Mouse (Mus musculus) hindbrain, embryonic 11.5 days (tissue): Measurements from ENCODE around the gene Dao. TPM values are rescaled to one million over a fixed set of nuclear protein-coding genes. Genes with fewer than 3 reads are reported as not detected.

Source experiments
- ATAC-seq: fragments of 200-750 bp; cut with Nextera tagmentation; 2 replicates; pipeline ENCODE4 v1.8.0; 2017; ENCODE audit warnings: mild to moderate bottlenecking, moderate TSS enrichment, moderate library complexity; ENCODE audit not compliant: low FRiP score
- DNase-seq: peaks from one replicate; pipeline ENCODE4 v3.0.0-alpha.2; 2015; ENCODE audit warnings: low spot score
- H3K27ac ChIP-seq: fragments of 300-500 bp; sonication (generic); 2 replicates; pipeline ENCODE4 v1.5.1; 2014; ENCODE audit warnings: mild to moderate bottlenecking, low read depth, low read length
- H3K27me3 ChIP-seq: fragments of 300-500 bp; sonication (generic); 2 replicates; pipeline ENCODE4 v1.6.1; 2014; ENCODE audit warnings: mild to moderate bottlenecking, low read length, moderate library complexity, mixed read lengths; ENCODE audit not compliant: control insufficient read depth, insufficient read depth
- H3K36me3 ChIP-seq: fragments of 300-500 bp; sonication (generic); 2 replicates; pipeline ENCODE4 v1.6.1; 2014; ENCODE audit warnings: mild to moderate bottlenecking, low read length, moderate library complexity, mixed read lengths; ENCODE audit not compliant: control insufficient read depth, insufficient read depth
- H3K4me1 ChIP-seq: fragments of 300-500 bp; sonication (generic); replicated peaks from 2 replicates; pipeline ENCODE4 v1.6.1; 2014; ENCODE audit warnings: low read length, mixed read lengths; ENCODE audit not compliant: control insufficient read depth, insufficient read depth
- H3K4me2 ChIP-seq: fragments of 300-500 bp; sonication (generic); replicated peaks from 2 replicates; pipeline ENCODE4 v1.6.1; 2014; ENCODE audit warnings: mild to moderate bottlenecking, low read depth, low read length
- H3K4me3 ChIP-seq: fragments of 300-500 bp; sonication (generic); 2 replicates; pipeline ENCODE4 v1.5.1; 2014; ENCODE audit warnings: low read depth, low read length
- H3K9ac ChIP-seq: fragments of 300-500 bp; sonication (generic); 2 replicates; pipeline ENCODE4 v1.6.1; 2014; ENCODE audit warnings: low read depth, low read length
- H3K9me3 ChIP-seq: fragments of 300-500 bp; sonication (generic); 2 replicates; pipeline ENCODE4 v1.6.1; 2016; ENCODE audit warnings: low read length; ENCODE audit not compliant: control insufficient read depth
- WGBS: fragments of 180-500 bp; shearing (Covaris S2); extraction: QIAGEN DNeasy Blood & Tissue Kit; methylation state at CpG from one replicate; pipeline ENCODE4 v1.1.7; 2014; 5-methylcytosine and 5-hydroxymethylcytosine counted together
- polyA plus RNA-seq: library from polyadenylated mRNA; unstranded; fragments of >200 nt; fragmentation: Nextera tagmentation; extraction: Ambion mirVana; gene quantifications from 2 replicates; pipeline ENCODE4 v1.2.1, GENCODE M21; 2014

Dao gene
- polyA plus RNA-seq, 1 experiment from 2014 or later, result not detected

- Histone ChIP-seq H3K36me3 (no peaks in the 10 kb centered on the region), H3K4me1 (0 out of 2 replicates have a peak, but pooled peaks cover 2% of the 10 kb centered on the region), H3K27me3 (no peaks in the 10 kb centered on the region), H3K27ac (no peak overlapping the region), H3K9me3 (no peaks in the 10 kb centered on the region), H3K4me2 (no peak overlapping the region), H3K9ac (no peak overlapping the region), H3K4me3 (no peak overlapping the region)
- no peak for DNase-seq
- WGBS, result 90% methylated on average over 20 of the region's 20 CpGs
- ATAC-seq, result no peak
Measured at GRCm38 (mm10) chr5:113989437-113990024, 14.0 kb upstream of the Dao start.

DNA sequence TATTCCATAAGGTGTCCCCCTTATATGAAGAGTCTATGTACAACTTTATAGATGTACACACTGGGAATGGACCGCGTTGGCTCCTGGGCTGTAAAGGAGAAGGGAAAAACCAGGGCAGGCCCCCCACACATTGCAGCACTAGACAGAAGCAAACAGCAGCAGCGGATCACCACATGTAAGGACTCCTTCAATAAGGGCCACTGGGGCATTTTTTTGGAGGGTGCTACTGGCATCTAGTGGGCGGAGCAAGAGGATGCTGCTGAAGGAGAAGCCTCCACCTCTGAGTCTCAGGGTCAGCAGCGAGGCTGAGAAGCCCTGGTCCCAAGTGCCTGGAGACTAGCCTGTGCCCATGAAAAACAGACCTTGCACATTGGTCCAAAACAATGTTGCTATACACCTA, 12.9 kb upstream of the Dao start:
- ATAC-seq (no peak), DNase-seq (no peak)
- H3K36me3 ChIP-seq, result no peaks in the 10 kb centered on the region
- H3K9ac ChIP-seq, result no peak overlapping the region
- H3K4me2 ChIP-seq, result no peak overlapping the region
- WGBS, result 84% methylated on average over 5 of the region's 5 CpGs
- H3K9me3 ChIP-seq, result no peaks in the 10 kb centered on the region
- H3K4me3 ChIP-seq, result no peak overlapping the region
- no peak overlapping the region for H3K27ac ChIP-seq
- no peaks in the 10 kb centered on the region for H3K27me3 ChIP-seq
- 0 out of 2 replicates have a peak, but pooled peaks cover 2% of the 10 kb centered on the region for H3K4me1 ChIP-seq

DNA sequence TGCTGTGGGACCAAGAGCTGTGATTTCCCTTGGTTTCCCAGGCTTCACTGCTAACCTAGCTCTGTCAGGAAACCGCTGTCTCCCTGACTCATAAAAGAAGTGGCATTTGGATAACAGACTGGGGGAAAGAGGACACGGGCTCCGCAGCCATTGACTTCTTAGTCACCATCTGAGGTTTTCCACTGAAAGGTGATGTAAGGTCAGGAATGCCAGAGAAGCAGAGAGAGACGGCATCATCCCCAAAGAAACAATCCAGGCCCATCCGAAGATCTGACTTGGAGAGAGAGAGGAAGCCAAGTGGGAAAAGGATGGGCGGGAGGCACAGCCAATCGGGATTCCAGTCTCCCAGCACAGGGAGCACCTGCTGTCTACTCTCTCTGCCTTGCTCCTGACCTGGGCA, 12.4 kb upstream of the Dao start:
- Histone ChIP-seq H3K4me2 (no peak overlapping the region), H3K27me3 (no peaks in the 10 kb centered on the region), H3K27ac (no peak overlapping the region), H3K4me3 (no peak overlapping the region), H3K36me3 (no peaks in the 10 kb centered on the region), H3K9ac (no peak overlapping the region), H3K9me3 (no peaks in the 10 kb centered on the region), H3K4me1 (0 out of 2 replicates have a peak, but pooled peaks cover 2% of the 10 kb centered on the region)
- no peak for DNase-seq
- 81% methylated on average over 7 of the region's 7 CpGs for WGBS
- ATAC-seq, result no peak

GRCm38 (mm10) chr5:113992339-113992831, 11.1 kb upstream of the Dao start:
- no peak for DNase-seq

GRCm38 (mm10) chr5:113993031-113993486, 10.4 kb upstream of the Dao start:
- peak overlapping the region; percentile 85 for H3K27ac ChIP-seq
- H3K4me3 ChIP-seq, result peak overlapping the region; percentile 79
- peak; percentile 75 for DNase-seq

More at GRCm38 (mm10) chr5:113992339-113992831, 11.1 kb upstream of the Dao start:
- no peak overlapping the region for H3K27ac ChIP-seq
- 0 out of 2 replicates have a peak, but pooled peaks cover 2% of the 10 kb centered on the region for H3K4me1 ChIP-seq
- peak overlapping the region; percentile 55 for H3K4me2 ChIP-seq
- H3K9ac ChIP-seq, result peak overlapping the region; percentile 92
- 34% methylated on average over 12 of the region's 12 CpGs for WGBS
- no peaks in the 10 kb centered on the region for H3K27me3 ChIP-seq
- H3K4me3 ChIP-seq, result peak overlapping the region; percentile 79
- no peaks in the 10 kb centered on the region for H3K36me3 ChIP-seq
- no peaks in the 10 kb centered on the region for H3K9me3 ChIP-seq
- no peak for ATAC-seq

GRCm38 (mm10) chr5:113993487-113994465, 9.7 kb upstream of the Dao start, which contains the start of gene Ssh1:
Ssh1 (minus strand) TSS chr5:113993894.
- under 1% methylated on average over 67 of the region's 83 CpGs for WGBS
- peak; percentile 95 for DNase-seq
- Histone ChIP-seq H3K9me3 (no peaks in the 10 kb centered on the region), H3K4me2 (peak within 1 kb of the TSS; percentile 55), H3K9ac (peak within 1 kb of the TSS; percentile 92), H3K4me3 (peak within 1 kb of the TSS; percentile 79), H3K27ac (peak within 1 kb of the TSS; percentile 85), H3K4me1 (0 out of 2 replicates have a peak, but pooled peaks cover 2% of the 10 kb centered on the region), H3K36me3 (no peaks in the 10 kb centered on the region), H3K27me3 (no peaks in the 10 kb centered on the region)
- ATAC-seq, result peak; percentile 92

More at GRCm38 (mm10) chr5:113993031-113993486, 10.4 kb upstream of the Dao start:
- H3K9me3 ChIP-seq, result no peaks in the 10 kb centered on the region
- H3K4me2 ChIP-seq, result peak overlapping the region; percentile 55
- 0 out of 2 replicates have a peak, but pooled peaks cover 2% of the 10 kb centered on the region for H3K4me1 ChIP-seq
- H3K27me3 ChIP-seq, result no peaks in the 10 kb centered on the region
- no peaks in the 10 kb centered on the region for H3K36me3 ChIP-seq
- ATAC-seq, result peak; percentile 87
- peak overlapping the region; percentile 92 for H3K9ac ChIP-seq
- 1% methylated on average over 22 of the region's 22 CpGs for WGBS

DNA sequence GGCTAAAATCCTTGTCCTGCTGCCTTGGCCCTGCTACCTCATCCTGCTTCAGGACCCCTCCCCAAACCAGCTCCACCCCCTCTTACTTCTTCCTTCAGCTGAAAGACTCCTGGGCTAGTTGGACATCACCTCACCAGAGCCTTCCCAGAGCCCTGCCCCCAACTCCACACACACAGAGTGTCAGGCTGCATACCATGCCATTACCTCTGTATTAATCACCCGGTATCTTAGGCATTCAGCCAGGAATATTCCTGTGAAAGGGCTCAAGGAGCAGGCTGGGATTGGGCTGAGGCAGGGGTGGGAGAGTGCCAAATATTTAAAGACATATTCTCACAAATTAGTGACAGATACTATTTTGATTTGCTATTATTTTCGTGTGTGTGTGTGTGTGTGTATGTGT, 7.0 kb upstream of the Dao start:
- Histone ChIP-seq H3K27ac (no peak overlapping the region), H3K27me3 (no peaks in the 10 kb centered on the region), H3K9me3 (no peaks in the 10 kb centered on the region), H3K9ac (no peak overlapping the region), H3K4me1 (0 out of 2 replicates have a peak, but pooled peaks cover 2% of the 10 kb centered on the region), H3K36me3 (no peaks in the 10 kb centered on the region), H3K4me3 (no peak overlapping the region), H3K4me2 (no peak overlapping the region)
- 61% methylated on average over 2 of the region's 2 CpGs for WGBS
- no peak for DNase-seq
- ATAC-seq, result no peak

DNA sequence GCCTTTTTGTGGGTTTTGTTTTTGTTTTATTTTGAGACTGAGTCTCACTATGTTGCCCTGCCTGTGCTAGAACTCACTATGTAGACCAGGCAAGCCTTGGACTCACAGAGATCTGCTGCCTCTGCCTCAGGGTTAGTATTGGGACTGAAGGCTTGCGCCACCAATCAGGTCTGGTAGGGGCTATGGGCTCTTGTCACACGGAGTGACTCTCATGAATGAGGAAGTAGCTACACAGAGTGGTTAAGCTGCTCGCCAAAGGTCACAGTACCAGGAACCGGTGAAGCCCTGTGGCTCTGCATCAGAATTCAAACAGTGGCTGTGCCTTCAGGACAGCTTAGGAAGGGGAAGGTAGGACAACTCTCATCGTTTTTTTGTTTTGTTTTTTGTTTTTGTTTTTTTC, 4.1 kb upstream of the Dao start:
- Histone ChIP-seq H3K36me3 (no peaks in the 10 kb centered on the region), H3K9ac (no peak overlapping the region), H3K4me3 (no peak overlapping the region), H3K4me2 (no peak overlapping the region), H3K27ac (no peak overlapping the region), H3K9me3 (no peaks in the 10 kb centered on the region), H3K4me1 (no peaks in the 10 kb centered on the region), H3K27me3 (no peaks in the 10 kb centered on the region)
- no peak for DNase-seq
- ATAC-seq, result no peak
- WGBS, result 68% methylated on average over 5 of the region's 5 CpGs
